Mouse (Mus musculus): ENCODE data around the gene Gpr37l1. TPM values are rescaled to one million over a fixed set of nuclear protein-coding genes. Genes with fewer than 3 reads are reported as not detected.

Gene Gpr37l1
- total RNA-seq (2023): not detected

GRCm38 (mm10) chr1:135167435-135167834 lies at the start of gene Gpr37l1:
Gpr37l1 (minus strand) TSS chr1:135167681.

GRCm38 (mm10) chr1:135146077-135146945 lies 21.2 kb downstream of the Gpr37l1 start, which contains the start of gene Arl8a:
Arl8a (plus strand) TSS chr1:135146824.

GRCm38 (mm10) chr1:135132473-135132872 lies 35.0 kb downstream of the Gpr37l1 start, which contains the start of gene Ptpn7:
Ptpn7 (plus strand) TSS chr1:135132700.

Other genes with a start within 250 kb of the Gpr37l1 start
- gene Ppp1r12b, start 211.7 kb downstream of the Gpr37l1 start, total RNA-seq (2023): 21.8 TPM
- 18.6 TPM for gene Ube2t, start 205.1 kb downstream of the Gpr37l1 start, total RNA-seq (2023)
- not detected for gene Lgr6, start 62.4 kb downstream of the Gpr37l1 start, total RNA-seq (2023)
- 44.4 TPM for gene Ptpn7, start 35.0 kb downstream of the Gpr37l1 start, total RNA-seq (2023)
- gene Arl8a, start 20.9 kb downstream of the Gpr37l1 start, total RNA-seq (2023): 46.4 TPM
- gene Elf3, start 90.9 kb upstream of the Gpr37l1 start, total RNA-seq (2023): not detected
- gene Rnpep, start 116.4 kb upstream of the Gpr37l1 start, total RNA-seq (2023): 20.2 TPM
- gene Timm17a, start 146.1 kb upstream of the Gpr37l1 start, total RNA-seq (2023): 59.4 TPM
- not detected for gene Lmod1, start 157.1 kb upstream of the Gpr37l1 start, total RNA-seq (2023)
- gene Shisa4, start 207.6 kb upstream of the Gpr37l1 start, total RNA-seq (2023): 4.1 TPM

All from CD4-positive naive resting alpha-beta T cell, adult 76 days (primary cell).